Mouse (Mus musculus) forebrain, embryonic 14.5 days (tissue): Measurements from ENCODE around the gene Ccl4. TPM values are rescaled to one million over a fixed set of nuclear protein-coding genes. Genes with fewer than 3 reads are reported as not detected.

ENCODE experiments used
- ATAC-seq: fragments of 200-750 bp; cut with Nextera tagmentation; 2 replicates; pipeline ENCODE4 v1.8.0; 2017; ENCODE audit warnings: mild to moderate bottlenecking, moderate library complexity
- DNase-seq: peaks from one replicate; pipeline ENCODE4 v3.0.0-alpha.2; 2015; ENCODE audit warnings: low spot score
- H3K27ac ChIP-seq: fragments of 300-500 bp; sonication (generic); 2 replicates; pipeline ENCODE4 v1.5.1; 2014; ENCODE audit warnings: low read depth, mild to moderate bottlenecking, control low read depth, low read length, moderate library complexity
- H3K27me3 ChIP-seq: fragments of 300-500 bp; sonication (generic); replicated peaks from 2 replicates; pipeline ENCODE4 v1.6.1; 2014; ENCODE audit warnings: low read length, control low read depth, mixed read lengths; ENCODE audit not compliant: control insufficient read depth, insufficient read depth
- H3K36me3 ChIP-seq: fragments of 300-500 bp; sonication (generic); 2 replicates; pipeline ENCODE4 v1.6.1; 2014; ENCODE audit warnings: low read length, control low read depth; ENCODE audit not compliant: control insufficient read depth, insufficient read depth
- H3K4me1 ChIP-seq: fragments of 300-500 bp; sonication (generic); 2 replicates; pipeline ENCODE4 v1.6.1; 2014; ENCODE audit warnings: antibody characterized with exemption, low read length, control low read depth; ENCODE audit not compliant: control insufficient read depth, insufficient read depth
- H3K4me2 ChIP-seq: fragments of 300-500 bp; sonication (generic); 2 replicates; pipeline ENCODE4 v1.6.1; 2014; ENCODE audit warnings: mild to moderate bottlenecking, control low read depth, low read length
- H3K4me3 ChIP-seq: fragments of 300-500 bp; sonication (generic); 2 replicates; pipeline ENCODE4 v1.5.1; 2014; ENCODE audit warnings: low read depth, low read length, control low read depth
- H3K9ac ChIP-seq: fragments of 300-500 bp; sonication (generic); 2 replicates; pipeline ENCODE4 v1.6.1; 2014; ENCODE audit warnings: mild to moderate bottlenecking, low read length, control low read depth, moderate library complexity
- H3K9me3 ChIP-seq: fragments of 300-500 bp; sonication (generic); replicated peaks from 2 replicates; pipeline ENCODE4 v1.6.1; 2016; ENCODE audit warnings: low read length, control low read depth, mixed read lengths; ENCODE audit not compliant: control insufficient read depth
- WGBS: fragments of 180-500 bp; shearing (Covaris S2); extraction: QIAGEN DNeasy Blood & Tissue Kit; methylation state at CpG from one replicate; pipeline ENCODE4 v1.1.7; 2014; 5-methylcytosine and 5-hydroxymethylcytosine counted together
- polyA plus RNA-seq: library from polyadenylated mRNA; unstranded; fragments of >200 nt; fragmentation: Nextera tagmentation; extraction: Ambion mirVana; gene quantifications from 2 replicates; pipeline ENCODE4 v1.2.1, GENCODE M21; 2014

Gene Ccl4
- 0.56 TPM in 1 of 2 replicates, not detected in the other for polyA plus RNA-seq

- H3K27me3 ChIP-seq: no peaks in the 10 kb centered on the region
- no peak within 1 kb of the TSS for H3K4me2 ChIP-seq
- no peaks in the 10 kb centered on the region for H3K4me1 ChIP-seq
- no peaks in the 10 kb centered on the region for H3K9me3 ChIP-seq
- WGBS: 81% methylated on average over 6 of the region's 6 CpGs
- H3K36me3 ChIP-seq: no peaks in the 10 kb centered on the region
- no peak within 1 kb of the TSS for H3K27ac ChIP-seq
- H3K9ac ChIP-seq: no peak within 1 kb of the TSS
- H3K4me3 ChIP-seq: no peak within 1 kb of the TSS
- no peak for DNase-seq
- ATAC-seq: no peak
These were observed at the start of gene Ccl4 for GRCm38 (mm10) chr11:83662204-83662603. Gene Ccl4, plus strand, starts transcription at chr11:83662584.

- ATAC-seq: no peak
- Histone ChIP-seq H3K27me3 (no peaks in the 10 kb centered on the region), H3K9ac (no peak overlapping the region), H3K9me3 (no peaks in the 10 kb centered on the region), H3K36me3 (no peaks in the 10 kb centered on the region), H3K27ac (no peak overlapping the region), H3K4me3 (no peak overlapping the region), H3K4me2 (no peak overlapping the region), H3K4me1 (no peaks in the 10 kb centered on the region)
- WGBS: 95% methylated on average over 1 of the region's 1 CpGs
- no peak for DNase-seq
These were observed 45.8 kb upstream of the Ccl4 start for GRCm38 (mm10) chr11:83616586-83616985.

- no peak for ATAC-seq
- WGBS: 56% methylated on average over 5 of the region's 5 CpGs
- no peak overlapping the region for H3K4me3 ChIP-seq
- no peak overlapping the region for H3K4me2 ChIP-seq
- H3K9me3 ChIP-seq: no peaks in the 10 kb centered on the region
- no peak overlapping the region for H3K27ac ChIP-seq
- no peak for DNase-seq
- H3K4me1 ChIP-seq: no peaks in the 10 kb centered on the region
- no peaks in the 10 kb centered on the region for H3K27me3 ChIP-seq
- no peak overlapping the region for H3K9ac ChIP-seq
- H3K36me3 ChIP-seq: no peaks in the 10 kb centered on the region
These were observed 44.1 kb upstream of the Ccl4 start for GRCm38 (mm10) chr11:83618238-83618637.

- no peaks in the 10 kb centered on the region for H3K9me3 ChIP-seq
- H3K27me3 ChIP-seq: no peaks in the 10 kb centered on the region
- no peak overlapping the region for H3K9ac ChIP-seq
- no peaks in the 10 kb centered on the region for H3K4me1 ChIP-seq
- ATAC-seq: no peak
- WGBS: 96% methylated on average over 1 of the region's 1 CpGs
- DNase-seq: no peak
- H3K27ac ChIP-seq: no peak overlapping the region
- H3K4me3 ChIP-seq: no peak overlapping the region
- H3K4me2 ChIP-seq: no peak overlapping the region
- H3K36me3 ChIP-seq: no peaks in the 10 kb centered on the region
These were observed 43.3 kb upstream of the Ccl4 start for GRCm38 (mm10) chr11:83619037-83619436.

GRCm38 (mm10) chr11:83623586-83623985, 38.8 kb upstream of the Ccl4 start:
- WGBS: 90% methylated on average over 3 of the region's 3 CpGs
- no peak overlapping the region for H3K4me3 ChIP-seq

GRCm38 (mm10) chr11:83628808-83629207, 33.6 kb upstream of the Ccl4 start:
- no peaks in the 10 kb centered on the region for H3K27me3 ChIP-seq
- no peak for ATAC-seq
- H3K4me2 ChIP-seq: no peak overlapping the region
- no peak overlapping the region for H3K9ac ChIP-seq
- 89% methylated on average over 9 of the region's 9 CpGs for WGBS
- no peak overlapping the region for H3K4me3 ChIP-seq
- H3K27ac ChIP-seq: no peak overlapping the region
- H3K9me3 ChIP-seq: no peaks in the 10 kb centered on the region
- DNase-seq: no peak
- no peaks in the 10 kb centered on the region for H3K4me1 ChIP-seq
- H3K36me3 ChIP-seq: no peaks in the 10 kb centered on the region

More at GRCm38 (mm10) chr11:83623586-83623985, 38.8 kb upstream of the Ccl4 start:
- Histone ChIP-seq H3K9ac (no peak overlapping the region), H3K9me3 (no peaks in the 10 kb centered on the region), H3K4me1 (no peaks in the 10 kb centered on the region), H3K36me3 (no peaks in the 10 kb centered on the region), H3K27ac (no peak overlapping the region), H3K4me2 (no peak overlapping the region), H3K27me3 (no peaks in the 10 kb centered on the region)
- ATAC-seq (no peak), DNase-seq (no peak)

- Histone ChIP-seq H3K4me2 (no peak overlapping the region), H3K27ac (no peak overlapping the region), H3K9me3 (no peaks in the 10 kb centered on the region), H3K4me1 (no peaks in the 10 kb centered on the region), H3K36me3 (no peaks in the 10 kb centered on the region), H3K9ac (no peak overlapping the region), H3K27me3 (no peaks in the 10 kb centered on the region), H3K4me3 (no peak overlapping the region)
- DNase-seq (no peak), ATAC-seq (no peak)
- WGBS: 95% methylated on average over 1 of the region's 1 CpGs
These were observed 31.8 kb upstream of the Ccl4 start for GRCm38 (mm10) chr11:83630630-83631029.

- 85% methylated on average over 2 of the region's 2 CpGs for WGBS
- DNase-seq: no peak
- no peak overlapping the region for H3K4me2 ChIP-seq
- no peak overlapping the region for H3K4me3 ChIP-seq
- no peak overlapping the region for H3K9ac ChIP-seq
- H3K36me3 ChIP-seq: no peaks in the 10 kb centered on the region
- H3K9me3 ChIP-seq: no peaks in the 10 kb centered on the region
- no peak overlapping the region for H3K27ac ChIP-seq
- H3K4me1 ChIP-seq: no peaks in the 10 kb centered on the region
- H3K27me3 ChIP-seq: no peaks in the 10 kb centered on the region
- ATAC-seq: no peak
These were observed 31.3 kb upstream of the Ccl4 start for GRCm38 (mm10) chr11:83631065-83631464.

GRCm38 (mm10) chr11:83632744-83633143, 29.6 kb upstream of the Ccl4 start:
- Histone ChIP-seq H3K9ac (no peak overlapping the region), H3K4me3 (no peak overlapping the region), H3K4me1 (no peaks in the 10 kb centered on the region), H3K27ac (no peak overlapping the region), H3K9me3 (no peaks in the 10 kb centered on the region), H3K27me3 (no peaks in the 10 kb centered on the region), H3K36me3 (no peaks in the 10 kb centered on the region), H3K4me2 (no peak overlapping the region)
- ATAC-seq (no peak), DNase-seq (no peak)
- 82% methylated on average over 4 of the region's 4 CpGs for WGBS
